Mouse (Mus musculus): ENCODE measurements around the gene Ap2m1.

- TF ChIP-seq EP300 (IDR thresholded peaks at IDR 0.05) (no peak), CTCF (IDR thresholded peaks at IDR 0.05) (peak; percentile 67)
Measured at GRCm38 (mm10) chr16:20509349-20509748, 25.9 kb upstream of the Ap2m1 start.

Data from lung, postnatal 0 days (tissue).